Mouse (Mus musculus) lung, embryonic 15.5 days (tissue): Measurements from ENCODE around the gene Lbp. TPM values are rescaled to one million over a fixed set of nuclear protein-coding genes. Genes with fewer than 3 reads are reported as not detected.
A peak's percentile ranks its signal among the peaks of the same experiment; 100 is the strongest.

Experiments
- ATAC-seq: fragments of 200-750 bp; cut with Nextera tagmentation; 2 replicates; pipeline ENCODE4 v1.8.0; 2017; ENCODE audit warnings: moderate number of reproducible peaks, borderline replicate concordance; ENCODE audit not compliant: low FRiP score, low TSS enrichment; ENCODE audit errors: extremely low read depth
- H3K27ac ChIP-seq: fragments of 300-500 bp; sonication (generic); 2 replicates; pipeline ENCODE4 v1.5.1; 2015; ENCODE audit warnings: moderate library complexity, mild to moderate bottlenecking, inconsistent platforms
- H3K27me3 ChIP-seq: fragments of 300-500 bp; sonication (generic); 2 replicates; pipeline ENCODE4 v1.6.1; 2015; ENCODE audit warnings: inconsistent platforms
- H3K36me3 ChIP-seq: fragments of 300-500 bp; sonication (generic); 2 replicates; pipeline ENCODE4 v1.6.1; 2015; ENCODE audit warnings: inconsistent platforms
- H3K4me1 ChIP-seq: fragments of 300-500 bp; sonication (generic); 2 replicates; pipeline ENCODE4 v1.6.1; 2015; ENCODE audit warnings: inconsistent platforms
- H3K4me2 ChIP-seq: fragments of 300-500 bp; sonication (generic); 2 replicates; pipeline ENCODE4 v1.6.1; 2015; ENCODE audit warnings: inconsistent platforms, mild to moderate bottlenecking, moderate library complexity
- H3K4me3 ChIP-seq: fragments of 300-500 bp; sonication (generic); 2 replicates; pipeline ENCODE4 v1.5.1; 2015; ENCODE audit warnings: mild to moderate bottlenecking, inconsistent platforms
- H3K9ac ChIP-seq: fragments of 300-500 bp; sonication (generic); 2 replicates; pipeline ENCODE4 v1.6.1; 2015; ENCODE audit warnings: inconsistent platforms
- H3K9me3 ChIP-seq: fragments of 300-500 bp; sonication (generic); 2 replicates; pipeline ENCODE4 v1.6.1; 2016; ENCODE audit warnings: inconsistent platforms
- WGBS: fragments of 180-500 bp; shearing (Covaris S2); methylation state at CpG from one replicate; pipeline ENCODE4 v1.1.7; 2015; 5-methylcytosine and 5-hydroxymethylcytosine counted together
- polyA plus RNA-seq: library from polyadenylated mRNA; unstranded; fragments of >200 nt; fragmentation: Nextera tagmentation; extraction: Ambion mirVana; gene quantifications from 2 replicates; pipeline ENCODE4 v1.2.1, GENCODE M21; 2015

Gene Lbp
- polyA plus RNA-seq, 1 experiment from 2014 or later = 14.2 TPM

DNA sequence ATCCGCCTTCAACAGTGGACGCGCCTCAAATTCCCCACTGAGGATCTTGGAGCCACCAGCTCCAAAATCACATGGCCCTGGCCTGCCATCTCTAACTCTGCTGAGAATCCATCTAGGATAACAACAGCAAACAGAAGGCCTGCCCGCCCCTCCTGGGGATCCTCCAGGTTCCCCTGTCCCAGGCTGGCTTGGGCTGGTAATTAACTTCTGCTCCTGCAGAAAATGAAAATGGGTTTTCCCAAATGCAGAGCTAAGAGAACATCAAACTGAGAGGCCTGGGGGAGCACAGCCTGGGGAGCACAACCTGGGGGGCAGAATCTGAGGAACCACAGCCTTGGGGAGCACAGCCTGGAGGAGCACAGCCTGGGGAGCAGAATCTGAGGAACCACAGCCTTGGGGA lies 26.6 kb upstream of the Lbp start:
- no peak for ATAC-seq
- Histone ChIP-seq H3K36me3 (no peaks in the 10 kb centered on the region), H3K9ac (no peak overlapping the region), H3K4me3 (no peak overlapping the region), H3K9me3 (no peaks in the 10 kb centered on the region), H3K27me3 (no peaks in the 10 kb centered on the region), H3K4me2 (no peak overlapping the region), H3K4me1 (peaks cover 9% of the 10 kb centered on the region; the same call in 1 of the 2 replicates), H3K27ac (no peak overlapping the region)
- 82% methylated on average over 4 of the region's 4 CpGs for WGBS

DNA sequence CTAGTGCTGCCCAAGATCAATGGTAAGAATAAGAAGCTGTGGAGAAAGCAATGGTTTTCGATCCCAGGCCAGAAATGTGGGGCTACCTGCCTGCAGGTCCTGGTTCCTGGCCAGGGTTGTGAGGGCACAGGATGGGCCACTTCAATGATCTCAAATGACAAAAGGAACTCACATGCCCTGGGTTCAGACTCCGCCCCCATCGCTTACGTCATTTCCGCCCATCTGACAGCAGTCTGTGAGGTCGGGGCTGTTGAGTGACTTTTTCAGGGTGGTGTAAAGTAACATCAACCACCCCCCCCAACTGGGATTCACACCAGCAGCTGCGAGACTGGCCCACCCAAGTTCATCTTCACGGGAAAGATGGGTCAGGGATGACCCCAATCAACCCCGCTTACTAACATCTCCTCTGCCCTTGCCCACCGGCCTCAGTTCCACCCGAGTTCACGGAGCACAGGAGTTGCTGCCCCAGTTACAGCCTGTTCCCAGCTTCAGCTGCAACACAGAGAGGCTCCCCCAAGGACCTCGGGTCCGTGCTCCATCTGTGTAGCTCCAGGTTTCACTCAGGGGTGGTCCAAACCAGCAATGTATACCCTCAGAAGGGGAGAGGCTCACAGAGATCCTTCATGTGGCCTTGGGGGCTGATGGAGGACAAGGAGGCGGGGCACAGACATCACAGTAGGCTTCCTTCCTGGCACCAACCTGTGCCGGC lies 24.6 kb upstream of the Lbp start:
- H3K4me3 ChIP-seq = no peak overlapping the region
- H3K27ac ChIP-seq = no peak overlapping the region
- H3K9ac ChIP-seq = no peak overlapping the region
- H3K36me3 ChIP-seq = no peaks in the 10 kb centered on the region
- no peak for ATAC-seq
- peaks cover 9% of the 10 kb centered on the region; the same call in 1 of the 2 replicates for H3K4me1 ChIP-seq
- no peaks in the 10 kb centered on the region for H3K9me3 ChIP-seq
- no peak overlapping the region for H3K4me2 ChIP-seq
- no peaks in the 10 kb centered on the region for H3K27me3 ChIP-seq
- 51% methylated on average over 16 of the region's 16 CpGs for WGBS

DNA sequence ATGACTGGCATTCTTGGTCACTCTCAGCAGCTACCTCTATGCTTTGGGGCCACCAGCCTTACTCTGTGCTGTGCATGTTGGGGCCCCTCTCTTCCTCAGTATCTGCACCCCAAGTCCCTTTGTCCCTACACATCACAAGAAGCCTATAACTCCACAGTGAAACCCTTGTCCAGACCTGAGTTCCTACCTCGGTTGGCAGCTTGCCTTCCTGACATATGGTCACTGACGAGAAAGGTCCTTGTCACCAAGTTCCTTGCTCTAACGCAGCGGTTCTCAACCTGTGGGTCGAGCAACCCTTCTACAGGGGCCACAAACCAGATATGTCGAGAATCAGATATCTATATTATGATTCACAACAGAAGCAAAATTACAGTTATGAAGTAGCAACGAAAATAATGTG lies 23.2 kb upstream of the Lbp start:
- H3K9me3 ChIP-seq = no peaks in the 10 kb centered on the region
- no peaks in the 10 kb centered on the region for H3K27me3 ChIP-seq
- no peak overlapping the region for H3K9ac ChIP-seq
- 73% methylated on average over 7 of the region's 7 CpGs for whole genome bisulfite sequencing
- H3K27ac ChIP-seq = no peak overlapping the region
- no peaks in the 10 kb centered on the region for H3K36me3 ChIP-seq
- no peak overlapping the region for H3K4me3 ChIP-seq
- H3K4me2 ChIP-seq = no peak overlapping the region
- peaks cover 9% of the 10 kb centered on the region; the same call in 1 of the 2 replicates for H3K4me1 ChIP-seq
- no peak for ATAC-seq

DNA sequence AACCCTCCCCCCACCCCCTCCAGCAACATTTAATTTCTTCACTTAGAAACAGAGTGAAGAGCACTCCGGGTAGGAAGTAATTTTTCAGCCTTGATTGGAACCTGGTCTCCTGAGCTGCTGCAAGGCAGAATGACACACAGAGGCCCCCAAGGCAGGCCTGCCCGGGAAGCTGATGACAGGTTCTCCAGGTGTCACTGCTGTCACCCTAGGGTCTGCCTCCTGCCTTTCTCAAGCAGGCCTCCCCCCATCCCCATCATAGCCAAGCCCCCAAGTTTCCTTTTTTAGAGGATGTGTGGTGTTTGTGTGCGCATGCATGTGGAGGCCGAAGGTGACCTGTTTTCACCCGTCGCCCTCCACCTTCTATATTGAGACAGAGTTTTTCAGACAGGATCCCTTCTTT lies 22.5 kb upstream of the Lbp start:
- H3K36me3 ChIP-seq = no peaks in the 10 kb centered on the region
- 63% methylated on average over 6 of the region's 6 CpGs for WGBS
- no peak overlapping the region for H3K4me2 ChIP-seq
- H3K27me3 ChIP-seq = no peaks in the 10 kb centered on the region
- H3K27ac ChIP-seq = no peak overlapping the region
- no peak for ATAC-seq
- no peak overlapping the region for H3K4me3 ChIP-seq
- no peak overlapping the region for H3K9ac ChIP-seq
- peaks cover 9% of the 10 kb centered on the region; the same call in 1 of the 2 replicates for H3K4me1 ChIP-seq
- H3K9me3 ChIP-seq = no peaks in the 10 kb centered on the region

DNA sequence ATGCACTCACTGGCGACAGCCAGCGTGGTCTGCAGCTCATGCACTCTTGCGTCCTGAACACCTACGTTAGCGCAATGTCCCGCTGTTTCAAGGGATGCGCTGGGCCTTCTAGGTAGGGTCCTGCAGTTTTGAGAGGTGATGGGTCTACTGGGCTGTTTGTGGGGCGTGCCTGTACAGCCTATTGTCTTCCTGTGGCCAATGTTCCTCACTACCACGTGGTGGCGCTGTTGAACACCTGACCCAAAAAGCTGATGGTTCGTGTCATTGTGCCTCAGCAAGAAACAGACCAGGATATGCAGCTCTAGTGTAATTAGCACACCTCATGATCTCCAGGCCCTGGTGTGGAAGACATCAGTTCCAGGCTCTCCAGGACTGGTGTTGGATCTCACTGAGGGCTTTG lies 21.7 kb upstream of the Lbp start:
- no peak overlapping the region for H3K4me3 ChIP-seq
- WGBS = 21% methylated on average over 11 of the region's 11 CpGs
- H3K27ac ChIP-seq = no peak overlapping the region
- H3K27me3 ChIP-seq = no peaks in the 10 kb centered on the region
- H3K4me1 ChIP-seq = peaks cover 9% of the 10 kb centered on the region; the same call in 1 of the 2 replicates
- H3K36me3 ChIP-seq = no peaks in the 10 kb centered on the region
- no peak for ATAC-seq
- H3K4me2 ChIP-seq = no peak overlapping the region
- H3K9me3 ChIP-seq = no peaks in the 10 kb centered on the region
- no peak overlapping the region for H3K9ac ChIP-seq

DNA sequence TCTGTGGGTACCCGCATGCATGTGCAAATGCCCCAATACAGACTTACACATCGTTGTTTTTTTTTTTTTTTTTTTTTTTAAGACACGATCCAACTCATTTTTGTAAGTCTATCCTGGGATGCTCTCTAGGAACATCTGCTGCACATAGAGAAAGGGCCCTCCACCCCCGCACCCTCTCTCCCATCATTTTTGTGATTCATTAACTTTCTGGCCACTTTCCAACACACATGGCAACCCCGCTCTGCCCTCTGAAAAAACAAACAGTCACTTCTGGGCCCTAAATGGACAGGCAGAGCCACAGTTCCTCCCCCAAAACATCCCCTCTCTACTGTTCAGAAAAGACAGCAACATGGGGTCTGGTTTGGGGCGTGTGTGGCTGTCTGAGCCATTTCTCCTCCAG lies 20.6 kb upstream of the Lbp start:
- no peak overlapping the region for H3K4me2 ChIP-seq
- H3K27ac ChIP-seq = no peak overlapping the region
- no peaks in the 10 kb centered on the region for H3K9me3 ChIP-seq
- H3K36me3 ChIP-seq = no peaks in the 10 kb centered on the region
- ATAC-seq = no peak
- WGBS = 47% methylated on average over 6 of the region's 6 CpGs
- no peak overlapping the region for H3K9ac ChIP-seq
- no peak overlapping the region for H3K4me3 ChIP-seq
- no peaks in the 10 kb centered on the region for H3K27me3 ChIP-seq
- H3K4me1 ChIP-seq = peaks cover 9% of the 10 kb centered on the region; the same call in 1 of the 2 replicates

DNA sequence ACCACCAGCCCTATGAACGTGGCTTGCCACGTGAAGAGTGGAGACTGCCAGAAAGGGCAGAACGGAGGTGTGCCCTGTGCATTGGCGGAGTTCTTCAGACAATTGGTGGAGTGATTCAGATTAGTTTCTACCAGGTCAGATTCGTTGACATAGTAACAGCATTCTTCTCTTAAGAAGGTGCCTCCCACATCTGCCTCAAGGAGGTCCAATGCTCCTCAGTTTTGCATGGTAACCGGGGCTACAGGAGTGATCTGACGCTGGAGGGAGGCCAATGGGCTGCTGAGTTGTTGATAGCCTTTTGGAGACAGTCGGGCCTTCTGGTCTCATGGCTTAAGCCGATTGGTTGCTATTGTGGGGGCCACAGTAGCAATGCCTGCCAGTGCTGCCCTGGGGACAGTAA lies 10.6 kb upstream of the Lbp start:
- H3K27me3 ChIP-seq = no peaks in the 10 kb centered on the region
- no peak overlapping the region for H3K4me2 ChIP-seq
- no peaks in the 10 kb centered on the region for H3K9me3 ChIP-seq
- 42% methylated on average over 9 of the region's 9 CpGs for WGBS
- no peaks in the 10 kb centered on the region for H3K36me3 ChIP-seq
- no peak overlapping the region for H3K4me3 ChIP-seq
- H3K27ac ChIP-seq = no peak overlapping the region
- H3K4me1 ChIP-seq = no peaks in the 10 kb centered on the region
- H3K9ac ChIP-seq = no peak overlapping the region
- peak; percentile 62 for ATAC-seq

DNA sequence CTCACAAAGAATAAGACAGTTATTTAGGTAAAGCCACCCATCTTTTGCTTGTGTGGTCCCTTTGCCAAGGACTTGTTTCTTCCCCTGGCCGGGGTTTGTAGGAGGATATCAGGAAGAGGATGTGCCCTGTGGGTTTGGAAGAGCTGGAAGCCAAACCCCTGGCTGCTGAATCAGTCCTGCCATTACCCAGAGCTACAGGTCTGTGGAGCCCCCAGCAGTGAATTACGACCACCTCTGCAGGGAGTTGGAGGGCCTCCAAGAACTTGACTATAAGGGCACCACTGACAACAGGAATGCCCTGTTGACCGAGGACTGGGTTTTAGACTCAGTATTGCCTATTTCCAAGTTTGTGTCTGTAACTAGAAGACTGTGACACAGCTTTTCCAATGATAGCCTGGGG lies 7.1 kb upstream of the Lbp start:
- Histone ChIP-seq H3K4me3 (no peak overlapping the region), H3K9me3 (no peaks in the 10 kb centered on the region), H3K27ac (no peak overlapping the region), H3K4me1 (no peaks in the 10 kb centered on the region), H3K36me3 (no peaks in the 10 kb centered on the region), H3K9ac (no peak overlapping the region), H3K4me2 (no peak overlapping the region), H3K27me3 (no peaks in the 10 kb centered on the region)
- 74% methylated on average over 3 of the region's 3 CpGs for WGBS
- ATAC-seq = no peak

DNA sequence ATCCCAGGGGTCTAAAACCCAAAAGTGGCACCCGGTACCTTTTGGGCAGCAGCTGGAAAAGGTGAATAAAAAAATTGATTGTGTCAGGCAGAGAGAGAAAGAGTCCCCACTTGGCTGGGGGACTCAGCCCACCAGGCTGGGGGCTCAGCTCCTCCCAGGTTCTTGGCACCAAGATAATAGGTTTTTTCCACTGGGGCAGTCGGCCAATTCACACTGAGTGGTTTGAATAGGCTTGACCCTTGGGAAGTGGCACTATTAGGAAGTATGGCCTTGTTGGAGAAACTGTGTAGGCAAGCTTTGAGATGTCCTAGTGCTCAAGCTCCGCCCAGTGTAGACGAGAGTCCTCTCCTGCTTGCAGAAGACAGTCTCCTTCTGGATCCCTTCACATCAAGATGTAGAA lies 6.6 kb upstream of the Lbp start:
- Histone ChIP-seq H3K4me3 (no peak overlapping the region), H3K36me3 (no peaks in the 10 kb centered on the region), H3K27me3 (no peaks in the 10 kb centered on the region), H3K4me2 (no peak overlapping the region), H3K9ac (no peak overlapping the region), H3K27ac (no peak overlapping the region), H3K4me1 (no peaks in the 10 kb centered on the region), H3K9me3 (no peaks in the 10 kb centered on the region)
- no peak for ATAC-seq
- 71% methylated on average over 4 of the region's 4 CpGs for WGBS

DNA sequence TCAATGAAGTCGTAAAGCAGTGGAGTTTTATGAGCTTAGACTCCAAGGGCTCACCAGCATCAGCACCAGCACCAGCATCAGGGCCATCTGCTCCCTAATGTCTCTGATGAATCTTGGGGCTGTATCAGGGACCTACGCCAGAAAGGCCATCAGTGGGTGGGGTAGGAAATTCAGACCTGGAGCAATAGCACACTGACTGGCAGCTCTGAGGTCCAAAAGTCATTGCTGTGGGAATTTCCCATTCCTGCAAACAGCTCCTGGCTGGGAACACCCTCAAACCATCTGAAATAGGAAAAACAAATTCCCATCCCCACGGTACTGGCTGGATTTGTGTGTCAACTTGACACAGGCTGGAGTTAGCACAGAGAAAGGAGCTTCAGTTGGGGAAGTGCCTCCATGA lies 3.5 kb upstream of the Lbp start:
- 68% methylated on average over 3 of the region's 3 CpGs for WGBS

DNA sequence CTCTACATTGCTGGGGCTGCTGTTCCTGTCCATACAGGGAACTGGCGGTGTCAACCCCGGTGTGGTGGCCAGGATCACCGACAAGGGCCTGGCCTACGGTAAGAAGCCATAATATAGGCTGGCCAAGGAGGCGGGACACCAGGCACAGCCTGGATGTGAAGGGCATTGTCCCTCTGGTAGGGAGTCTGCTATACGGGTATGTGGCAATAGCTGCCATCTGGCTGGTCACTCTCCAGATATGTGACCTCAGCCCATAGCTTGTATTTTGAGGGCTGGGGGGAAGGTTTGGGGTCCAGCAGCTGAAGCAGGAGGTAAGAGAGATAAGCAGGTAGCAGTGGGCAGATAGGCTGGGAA lies 380 bp downstream of the Lbp start:
- peak; percentile 33; the same call in 1 of the 2 replicates for ATAC-seq
- H3K9ac ChIP-seq = no peak overlapping the region

More for the DNA sequence above, 3.5 kb upstream of the Lbp start:
- peaks cover 16% of the 10 kb centered on the region for H3K4me1 ChIP-seq
- H3K36me3 ChIP-seq = no peaks in the 10 kb centered on the region
- H3K9me3 ChIP-seq = no peaks in the 10 kb centered on the region
- H3K27ac ChIP-seq = no peak overlapping the region
- no peak overlapping the region for H3K4me2 ChIP-seq
- no peak overlapping the region for H3K4me3 ChIP-seq
- H3K27me3 ChIP-seq = no peaks in the 10 kb centered on the region
- no peak for ATAC-seq
- H3K9ac ChIP-seq = no peak overlapping the region

DNA sequence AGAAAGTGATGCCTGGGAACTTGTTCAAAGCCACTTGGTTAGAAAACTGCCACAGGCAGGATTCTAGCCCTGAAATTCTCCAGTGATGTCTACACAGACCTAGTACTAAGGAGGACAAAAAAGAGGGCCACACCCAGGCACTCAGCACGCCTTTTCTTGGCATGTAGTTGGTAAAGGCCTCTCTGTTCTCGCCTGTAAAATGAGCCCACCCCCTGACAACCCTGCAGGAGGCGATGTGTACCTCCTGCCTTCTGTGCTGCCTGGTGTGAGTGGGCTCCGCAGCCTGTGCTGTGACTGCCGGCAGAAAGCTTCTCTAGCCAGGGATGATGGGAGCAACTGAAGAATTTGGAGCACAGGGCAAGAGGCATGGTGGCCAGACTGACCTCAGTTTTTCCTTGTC lies 2.0 kb downstream of the Lbp start:
- no peak overlapping the region for H3K9ac ChIP-seq
- H3K27me3 ChIP-seq = no peaks in the 10 kb centered on the region
- H3K4me1 ChIP-seq = peaks cover 16% of the 10 kb centered on the region
- no peaks in the 10 kb centered on the region for H3K36me3 ChIP-seq
- H3K27ac ChIP-seq = no peak overlapping the region
- no peak for ATAC-seq
- no peak overlapping the region for H3K4me2 ChIP-seq
- no peak overlapping the region for H3K4me3 ChIP-seq
- 48% methylated on average over 5 of the region's 5 CpGs for WGBS
- H3K9me3 ChIP-seq = no peaks in the 10 kb centered on the region

More for the DNA sequence above, 380 bp downstream of the Lbp start:
- Histone ChIP-seq H3K4me3 (peak overlapping the region; percentile 10; the same call in 1 of the 2 replicates), H3K27me3 (no peaks in the 10 kb centered on the region), H3K4me1 (peaks cover 16% of the 10 kb centered on the region), H3K4me2 (peak overlapping the region; percentile 32), H3K27ac (peak overlapping the region; percentile 70), H3K9me3 (no peaks in the 10 kb centered on the region), H3K36me3 (no peaks in the 10 kb centered on the region)
- WGBS = 35% methylated on average over 6 of the region's 6 CpGs

DNA sequence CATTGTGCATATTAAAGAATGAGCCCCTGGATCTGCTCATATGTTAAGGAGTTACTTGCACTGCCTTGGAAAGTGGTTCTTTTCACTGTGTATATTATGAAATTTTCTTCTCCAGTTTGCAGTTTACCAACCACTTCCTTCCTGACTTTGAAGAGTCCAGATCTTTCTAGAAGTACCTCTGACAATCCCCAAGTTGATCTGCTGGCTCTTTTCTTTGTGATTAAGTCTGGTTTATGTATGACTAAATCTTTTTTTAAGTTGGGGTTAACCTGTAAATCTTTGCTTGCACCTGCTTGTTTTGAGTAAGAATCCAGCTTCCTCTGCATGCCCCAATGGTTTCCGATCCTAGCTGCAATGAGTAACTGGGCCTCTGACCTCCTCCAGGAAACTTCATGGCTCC lies 6.8 kb downstream of the Lbp start:
- no peak overlapping the region for H3K9ac ChIP-seq
- H3K4me3 ChIP-seq = no peak overlapping the region
- no peak overlapping the region for H3K4me2 ChIP-seq
- no peak overlapping the region for H3K27ac ChIP-seq
- no peaks in the 10 kb centered on the region for H3K27me3 ChIP-seq
- no peak for ATAC-seq
- WGBS = 64% methylated on average over 1 of the region's 1 CpGs
- H3K9me3 ChIP-seq = no peaks in the 10 kb centered on the region
- H3K4me1 ChIP-seq = no peaks in the 10 kb centered on the region
- no peaks in the 10 kb centered on the region for H3K36me3 ChIP-seq
